Mouse (Mus musculus) lung, embryonic 16.5 days (tissue): Measurements from ENCODE around the gene Nodal. TPM values are rescaled to one million over a fixed set of nuclear protein-coding genes. Genes with fewer than 3 reads are reported as not detected.

ENCODE experiments used
- ATAC-seq: fragments of 200-750 bp; cut with Nextera tagmentation; 2 replicates; pipeline ENCODE4 v1.8.0; 2017; ENCODE audit warnings: low read depth, mild to moderate bottlenecking, moderate library complexity
- H3K27ac ChIP-seq: fragments of 300-500 bp; sonication (generic); 2 replicates; pipeline ENCODE4 v1.5.1; 2014; ENCODE audit warnings: mild to moderate bottlenecking, control low read depth, low read length
- H3K27me3 ChIP-seq: fragments of 300-500 bp; sonication (generic); 2 replicates; pipeline ENCODE4 v1.6.1; 2014; ENCODE audit warnings: low read depth, low read length, mixed read lengths; ENCODE audit not compliant: control insufficient read depth, insufficient read depth
- H3K36me3 ChIP-seq: fragments of 300-500 bp; sonication (generic); 2 replicates; pipeline ENCODE4 v1.6.1; 2014; ENCODE audit warnings: low read length; ENCODE audit not compliant: control insufficient read depth, insufficient read depth
- H3K4me1 ChIP-seq: fragments of 300-500 bp; sonication (generic); replicated peaks from 2 replicates; pipeline ENCODE4 v1.6.1; 2014; ENCODE audit warnings: low read length, mixed read lengths; ENCODE audit not compliant: control insufficient read depth, insufficient read depth
- H3K4me2 ChIP-seq: fragments of 300-500 bp; sonication (generic); 2 replicates; pipeline ENCODE4 v1.6.1; 2014; ENCODE audit warnings: low read depth, low read length, control low read depth
- H3K4me3 ChIP-seq: fragments of 300-500 bp; sonication (generic); 2 replicates; pipeline ENCODE4 v1.5.1; 2014; ENCODE audit warnings: mild to moderate bottlenecking, low read length, control low read depth
- H3K9ac ChIP-seq: fragments of 300-500 bp; sonication (generic); 2 replicates; pipeline ENCODE4 v1.6.1; 2014; ENCODE audit warnings: low read length, control low read depth
- H3K9me3 ChIP-seq: fragments of 300-500 bp; sonication (generic); 2 replicates; pipeline ENCODE4 v1.6.1; 2016; ENCODE audit warnings: low read length; ENCODE audit not compliant: control insufficient read depth
- WGBS: fragments of 180-500 bp; shearing (Covaris S2); extraction: QIAGEN DNeasy Blood & Tissue Kit; methylation state at CpG from one replicate; pipeline ENCODE4 v1.1.7; 2014; 5-methylcytosine and 5-hydroxymethylcytosine counted together
- polyA plus RNA-seq: library from polyadenylated mRNA; unstranded; fragments of >200 nt; fragmentation: Nextera tagmentation; extraction: Ambion mirVana; gene quantifications from 2 replicates; pipeline ENCODE4 v1.2.1, GENCODE M21; 2015

Gene Nodal
- polyA plus RNA-seq, result 0.16 and 0.20 TPM in 2 replicates

DNA sequence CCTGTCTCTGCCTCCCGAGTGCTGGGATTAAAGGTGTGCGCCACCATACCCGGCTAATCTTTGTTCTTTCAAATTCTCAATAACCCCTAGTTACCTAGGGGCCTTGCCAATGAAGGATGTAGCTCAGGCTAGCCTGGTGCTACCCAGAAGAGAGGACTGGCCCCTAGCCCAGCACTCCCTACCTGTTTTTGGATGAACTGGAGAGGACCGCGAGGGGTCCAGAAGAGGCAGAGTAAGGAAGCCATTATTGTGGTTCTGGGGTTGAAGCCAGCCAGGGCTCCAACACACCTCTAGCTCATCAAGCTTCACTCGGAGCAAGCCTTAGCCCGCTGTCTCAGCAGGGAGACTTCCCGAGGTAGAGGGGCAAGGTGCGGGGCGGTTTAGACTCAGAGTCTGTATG lies at the start of gene Nodal:
Gene Nodal, plus strand, starts transcription at position 301 of the 400 bp plus-strand sequence.
- Histone ChIP-seq H3K27ac (no peak within 1 kb of the TSS), H3K36me3 (no peaks in the 10 kb centered on the region), H3K9me3 (no peaks in the 10 kb centered on the region), H3K4me3 (peak within 1 kb of the TSS; percentile 47), H3K27me3 (peaks cover 44% of the 10 kb centered on the region), H3K4me2 (peak within 1 kb of the TSS; percentile 72), H3K4me1 (peaks cover 12% of the 10 kb centered on the region; the same call in 1 of the 2 replicates), H3K9ac (peak within 1 kb of the TSS; percentile 43)
- ATAC-seq, result no peak
- 27% methylated on average over 9 of the region's 10 CpGs for WGBS

- Histone ChIP-seq H3K36me3 (no peaks in the 10 kb centered on the region; the same call in 1 of the 2 replicates), H3K27ac (peak overlapping the region; percentile 78), H3K9me3 (no peaks in the 10 kb centered on the region), H3K9ac (no peak overlapping the region), H3K4me1 (peaks cover 48% of the 10 kb centered on the region), H3K27me3 (no peaks in the 10 kb centered on the region), H3K4me3 (no peak overlapping the region), H3K4me2 (no peak overlapping the region; the same call in 1 of the 2 replicates)
- WGBS, result 51% methylated on average over 5 of the region's 5 CpGs
- ATAC-seq, result no peak
These were observed 48.0 kb upstream of the Nodal start for GRCm38 (mm10) chr10:61369755-61370154.

GRCm38 (mm10) chr10:61370273-61370979 lies 47.3 kb upstream of the Nodal start:
- H3K4me2 ChIP-seq, result peak overlapping the region; percentile 13; the same call in 1 of the 2 replicates

GRCm38 (mm10) chr10:61371884-61372584 lies 45.7 kb upstream of the Nodal start:
- 75% methylated on average over 9 of the region's 9 CpGs for WGBS
- H3K9me3 ChIP-seq, result no peaks in the 10 kb centered on the region
- no peak overlapping the region for H3K4me2 ChIP-seq
- H3K4me3 ChIP-seq, result no peak overlapping the region
- no peak overlapping the region for H3K9ac ChIP-seq
- no peaks in the 10 kb centered on the region for H3K36me3 ChIP-seq
- no peak for ATAC-seq
- peaks cover 46% of the 10 kb centered on the region for H3K4me1 ChIP-seq
- no peaks in the 10 kb centered on the region for H3K27me3 ChIP-seq
- H3K27ac ChIP-seq, result peak overlapping the region; percentile 78

More at GRCm38 (mm10) chr10:61370273-61370979, 47.3 kb upstream of the Nodal start:
- Histone ChIP-seq H3K27ac (peak overlapping the region; percentile 78), H3K9me3 (no peaks in the 10 kb centered on the region), H3K27me3 (no peaks in the 10 kb centered on the region), H3K36me3 (no peaks in the 10 kb centered on the region), H3K9ac (no peak overlapping the region; the same call in 1 of the 2 replicates), H3K4me3 (no peak overlapping the region), H3K4me1 (peaks cover 55% of the 10 kb centered on the region)
- peak; percentile 43 for ATAC-seq
- WGBS, result 51% methylated on average over 18 of the region's 18 CpGs

GRCm38 (mm10) chr10:61372585-61372923 lies 45.2 kb upstream of the Nodal start:
- peak overlapping the region; percentile 78 for H3K27ac ChIP-seq
- no peak overlapping the region for H3K9ac ChIP-seq

DNA sequence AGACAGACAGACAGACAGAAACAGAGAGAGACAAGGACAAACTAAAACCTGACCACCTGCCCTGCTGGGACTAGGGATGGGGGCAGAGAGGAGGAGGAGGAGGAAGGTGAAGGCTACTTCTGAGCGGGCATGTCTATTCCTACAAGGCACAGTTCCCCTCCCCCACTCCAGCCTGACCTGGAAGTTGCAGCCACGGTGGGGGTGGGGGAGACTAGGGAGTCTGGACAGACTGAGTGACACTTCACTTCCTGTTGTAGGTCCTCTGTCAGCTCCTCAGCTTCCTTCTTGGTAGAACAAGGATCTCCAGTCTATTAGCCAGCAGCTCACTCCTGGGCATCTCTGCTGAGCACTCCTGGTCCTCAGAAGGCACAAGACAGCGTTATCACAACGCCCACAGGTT lies 43.7 kb upstream of the Nodal start:
- ATAC-seq, result no peak
- peaks cover 46% of the 10 kb centered on the region for H3K4me1 ChIP-seq

More at GRCm38 (mm10) chr10:61372585-61372923, 45.2 kb upstream of the Nodal start:
- 55% methylated on average over 4 of the region's 4 CpGs for WGBS
- peak; percentile 39 for ATAC-seq
- Histone ChIP-seq H3K4me3 (no peak overlapping the region), H3K36me3 (no peaks in the 10 kb centered on the region), H3K27me3 (no peaks in the 10 kb centered on the region), H3K4me1 (peaks cover 41% of the 10 kb centered on the region), H3K4me2 (no peak overlapping the region), H3K9me3 (no peaks in the 10 kb centered on the region)

GRCm38 (mm10) chr10:61374771-61375481 lies 42.8 kb upstream of the Nodal start:
- H3K4me2 ChIP-seq, result no peak overlapping the region

More for the DNA sequence above, 43.7 kb upstream of the Nodal start:
- H3K27me3 ChIP-seq, result no peaks in the 10 kb centered on the region
- 16% methylated on average over 4 of the region's 4 CpGs for WGBS
- H3K9ac ChIP-seq, result no peak overlapping the region
- H3K36me3 ChIP-seq, result no peaks in the 10 kb centered on the region
- no peaks in the 10 kb centered on the region for H3K9me3 ChIP-seq
- H3K27ac ChIP-seq, result peak overlapping the region; percentile 33
- no peak overlapping the region for H3K4me2 ChIP-seq
- H3K4me3 ChIP-seq, result no peak overlapping the region

GRCm38 (mm10) chr10:61378050-61378449 lies 39.7 kb upstream of the Nodal start:
- H3K36me3 ChIP-seq, result no peaks in the 10 kb centered on the region
- ATAC-seq, result no peak
- H3K4me2 ChIP-seq, result no peak overlapping the region
- no peaks in the 10 kb centered on the region for H3K9me3 ChIP-seq
- H3K27ac ChIP-seq, result no peak overlapping the region
- H3K9ac ChIP-seq, result no peak overlapping the region
- H3K4me3 ChIP-seq, result no peak overlapping the region
- H3K27me3 ChIP-seq, result no peaks in the 10 kb centered on the region
- peaks cover 43% of the 10 kb centered on the region for H3K4me1 ChIP-seq
- 88% methylated on average over 5 of the region's 5 CpGs for WGBS

More at GRCm38 (mm10) chr10:61374771-61375481, 42.8 kb upstream of the Nodal start:
- no peak overlapping the region for H3K4me3 ChIP-seq
- H3K9ac ChIP-seq, result no peak overlapping the region
- peaks cover 50% of the 10 kb centered on the region for H3K4me1 ChIP-seq
- no peaks in the 10 kb centered on the region for H3K9me3 ChIP-seq
- H3K27me3 ChIP-seq, result no peaks in the 10 kb centered on the region
- H3K27ac ChIP-seq, result peak overlapping the region; percentile 33
- no peak for ATAC-seq
- H3K36me3 ChIP-seq, result no peaks in the 10 kb centered on the region
- WGBS, result 45% methylated on average over 6 of the region's 6 CpGs

GRCm38 (mm10) chr10:61378698-61379097 lies 39.1 kb upstream of the Nodal start:
- WGBS, result 76% methylated on average over 5 of the region's 5 CpGs
- Histone ChIP-seq H3K27ac (no peak overlapping the region), H3K9ac (no peak overlapping the region), H3K27me3 (no peaks in the 10 kb centered on the region), H3K9me3 (no peaks in the 10 kb centered on the region), H3K36me3 (no peaks in the 10 kb centered on the region), H3K4me2 (no peak overlapping the region), H3K4me1 (peaks cover 43% of the 10 kb centered on the region), H3K4me3 (no peak overlapping the region)
- no peak for ATAC-seq
